Mouse (Mus musculus): ENCODE results near the gene Neurl3. TPM values are rescaled to one million over a fixed set of nuclear protein-coding genes. Genes with fewer than 3 reads are reported as not detected.

The Neurl3 gene
- total RNA-seq, 2 experiments from 2014 or later, result 4.9 to 5.3 TPM

Other genes starting within 250 kb of the Neurl3 start
- 10 to 100 TPM; 30.0 to 33.3 TPM for gene Hs6st1, start 206.3 kb downstream of the Neurl3 start, total RNA-seq (2021)
- 10 to 100 TPM; 39.0 to 39.3 TPM for gene Uggt1, start 30.0 kb downstream of the Neurl3 start, total RNA-seq (2021)
- 10 to 100 TPM; 27.7 to 27.9 TPM for gene Arid5a, start 33.1 kb upstream of the Neurl3 start, total RNA-seq (2021)
- 10 to 100 TPM; 69.1 to 74.2 TPM for gene Kansl3, start 94.5 kb upstream of the Neurl3 start, total RNA-seq (2021)
- gene Fer1l5, start 97.6 kb upstream of the Neurl3 start, total RNA-seq (2021), result not detected
- 10 to 100 TPM; 16.0 to 20.6 TPM for gene Lman2l, start 170.6 kb upstream of the Neurl3 start, total RNA-seq (2021)
- gene Cnnm4, start 196.9 kb upstream of the Neurl3 start, total RNA-seq (2021), result 1 to 10 TPM; 4.4 to 4.8 TPM
- gene Cnnm3, start 237.2 kb upstream of the Neurl3 start, total RNA-seq (2021), result 10 to 100 TPM; 14.9 to 15.7 TPM

All from heart, postnatal 4 days (tissue).